ENCODE assay signal across 26 mouse cellular contexts in genomic region chr2:17721177-17721715, GRCm38 (mm10). TPM values are rescaled to one million over a fixed set of nuclear protein-coding genes. Genes with fewer than 3 reads are reported as not detected.
DNase-seq lines count a peak whose midpoint lies in the region; ATAC-seq and TF ChIP-seq lines count a peak whose summit lies in the region.
"Had no signal": no experiment of that assay in that cellular context is flagged by ENCODE, and none has a peak within 500 bp of the region (broad histone marks: within the 10 kb centered on the region; RNA-seq: fewer than 3 reads in every experiment).

No protein-coding gene starts in this region.

- intact Hi-C loops in heart, postnatal 25 days (cut with DNase I) = no loop called here

- no peaks in the 10 kb centered on the region for H3K27me3 ChIP-seq in lung, embryonic 14.5 days (ENCODE audit: insufficient read depth, low read length)
- H3K27me3 ChIP-seq in midbrain, embryonic 13.5 days = 0 out of 2 replicates have a peak, but pooled peaks cover 10% of the 10 kb centered on the region
- no peaks in the 10 kb centered on the region for H3K27me3 ChIP-seq in midbrain, postnatal 0 days (ENCODE audit: insufficient read depth, low read length)
- no peaks in the 10 kb centered on the region for H3K27me3 ChIP-seq in neural tube, embryonic 14.5 days (ENCODE audit: control insufficient read depth, insufficient read depth, low read length)
- H3K27me3 ChIP-seq: forebrain, embryonic 12.5 days; limb, embryonic 15.5 days had no signal

- DNase-seq in heart, adult 11 months = peak; percentile 40
- DNase-seq in heart, postnatal 25 days (ENCODE audit: low spot score) = no peak
- peak; percentile 36 for DNase-seq in lung, embryonic 14.5 days
- DNase-seq in lung, adult 2 months = no peak
- no peak for DNase-seq in midbrain, postnatal 0 days (ENCODE audit: low spot score)
- DNase-seq: adrenal gland, postnatal 14 days; cerebellum, adult 8-10 months; cerebellum, postnatal 36 days; embryo, embryonic 11 days; gastrocnemius, postnatal 25 days; heart, adult 2 months; heart, postnatal 14 days; kidney, postnatal 25 days; lung, postnatal 4 days; retina, postnatal 1 day; thymus, postnatal 25 days had no signal

- no peak overlapping the region for H3K9ac ChIP-seq in lung, embryonic 14.5 days
- H3K9ac ChIP-seq in midbrain, embryonic 13.5 days (replicated peaks) = no peak overlapping the region
- no peak overlapping the region for H3K9ac ChIP-seq in midbrain, postnatal 0 days (replicated peaks; ENCODE audit: low read length, poor library complexity, severe bottlenecking)
- no peak overlapping the region for H3K9ac ChIP-seq in neural tube, embryonic 14.5 days (replicated peaks; ENCODE audit: low read depth, low read length)
- H3K9ac ChIP-seq: embryonic facial prominence, embryonic 13.5 days; forebrain, embryonic 12.5 days; heart, embryonic 13.5 days; limb, embryonic 15.5 days; liver, embryonic 14.5 days had no signal

- peaks cover 2% of the 10 kb centered on the region; the same call in 1 of the 2 replicates for H3K9me3 ChIP-seq in lung, embryonic 14.5 days (ENCODE audit: low read depth, low read length)
- H3K9me3 ChIP-seq in midbrain, embryonic 13.5 days = no peaks in the 10 kb centered on the region
- no peaks in the 10 kb centered on the region for H3K9me3 ChIP-seq in midbrain, postnatal 0 days (ENCODE audit: low read length)
- no peaks in the 10 kb centered on the region for H3K9me3 ChIP-seq in neural tube, embryonic 14.5 days (ENCODE audit: control insufficient read depth, low read length)
- H3K9me3 ChIP-seq: embryonic facial prominence, embryonic 13.5 days; heart, embryonic 13.5 days; limb, embryonic 15.5 days had no signal

- H3K4me3 ChIP-seq in lung, embryonic 14.5 days (ENCODE audit: low read depth, low read length) = no peak overlapping the region
- no peak overlapping the region for H3K4me3 ChIP-seq in lung, adult 2 months (replicated peaks; ENCODE audit: extremely low read depth, low read depth, low read length)
- H3K4me3 ChIP-seq in midbrain, embryonic 13.5 days (replicated peaks) = no peak overlapping the region
- no peak overlapping the region for H3K4me3 ChIP-seq in midbrain, postnatal 0 days (ENCODE audit: low read depth, low read length)
- no peak overlapping the region for H3K4me3 ChIP-seq in neural tube, embryonic 14.5 days (ENCODE audit: low read depth, low read length)
- H3K4me3 ChIP-seq: embryonic facial prominence, embryonic 13.5 days; erythroblast, embryonic 14.5 days; forebrain, embryonic 12.5 days; heart, adult 2 months; heart, embryonic 13.5 days; limb, embryonic 15.5 days; myocyte had no signal

- H3K4me2 ChIP-seq in lung, embryonic 14.5 days = no peak overlapping the region
- no peak overlapping the region for H3K4me2 ChIP-seq in midbrain, embryonic 13.5 days (replicated peaks)
- H3K4me2 ChIP-seq in midbrain, postnatal 0 days (ENCODE audit: low read depth, low read length, poor library complexity, severe bottlenecking) = no peak overlapping the region
- H3K4me2 ChIP-seq in neural tube, embryonic 14.5 days (ENCODE audit: low read depth, low read length) = no peak overlapping the region
- H3K4me2 ChIP-seq: embryonic facial prominence, embryonic 13.5 days; forebrain, embryonic 12.5 days; heart, embryonic 13.5 days; limb, embryonic 15.5 days had no signal

- TF ChIP-seq POLR2A in lung, adult 2 months (IDR thresholded peaks at IDR 0.05; ENCODE audit: borderline replicate concordance, extremely low read depth, low read depth, low read length) = no peak

- peak overlapping the region; percentile 55 for H3K27ac ChIP-seq in lung, embryonic 14.5 days (ENCODE audit: low read depth)
- no peak overlapping the region; the same call in 1 of the 2 replicates for H3K27ac ChIP-seq in midbrain, embryonic 13.5 days
- H3K27ac ChIP-seq in midbrain, postnatal 0 days (ENCODE audit: low read depth, low read length) = no peak overlapping the region
- no peak overlapping the region for H3K27ac ChIP-seq in neural tube, embryonic 14.5 days (ENCODE audit: low read depth, low read length)
- H3K27ac ChIP-seq: embryonic facial prominence, embryonic 13.5 days; forebrain, embryonic 12.5 days; heart, adult 2 months; heart, embryonic 13.5 days; limb, embryonic 15.5 days; liver, embryonic 14.5 days had no signal

- TF ChIP-seq CTCF in lung, embryonic 14.5 days (IDR thresholded peaks at IDR 0.05; ENCODE audit: low read depth) = no peak
- TF ChIP-seq CTCF in lung, adult 2 months (IDR thresholded peaks at IDR 0.05; ENCODE audit: insufficient read depth, low read length) = no peak
- TF ChIP-seq CTCF in midbrain, postnatal 0 days (IDR thresholded peaks at IDR 0.05) = no peak

- H3K36me3 ChIP-seq in lung, embryonic 14.5 days (ENCODE audit: insufficient read depth) = 0 out of 2 replicates have a peak, but pooled peaks cover 2% of the 10 kb centered on the region
- no peaks in the 10 kb centered on the region for H3K36me3 ChIP-seq in midbrain, embryonic 13.5 days
- no peaks in the 10 kb centered on the region for H3K36me3 ChIP-seq in midbrain, postnatal 0 days (ENCODE audit: insufficient read depth, low read length)
- no peaks in the 10 kb centered on the region for H3K36me3 ChIP-seq in neural tube, embryonic 14.5 days (ENCODE audit: control insufficient read depth, insufficient read depth, low read length)
- H3K36me3 ChIP-seq: embryonic facial prominence, embryonic 13.5 days; forebrain, embryonic 12.5 days; heart, embryonic 13.5 days; limb, embryonic 15.5 days had no signal

- peak; percentile 9; the same call in 1 of the 2 replicates for ATAC-seq in lung, embryonic 14.5 days (ENCODE audit: insufficient read depth)
- peak; percentile 64 for ATAC-seq in midbrain, embryonic 13.5 days
- ATAC-seq in midbrain, postnatal 0 days (ENCODE audit: low FRiP score) = no peak
- ATAC-seq in neural tube, embryonic 14.5 days (ENCODE audit: low read depth) = peak; percentile 31; the same call in 1 of the 2 replicates
- ATAC-seq: intestine, postnatal 0 days had no signal

- 33% methylated on average over 6 of the region's 6 CpGs for WGBS in lung, embryonic 14.5 days
- WGBS in lung, adult 2 months = 60% methylated on average over 6 of the region's 6 CpGs
- WGBS in midbrain, embryonic 13.5 days = 53% methylated on average over 6 of the region's 6 CpGs
- 52% methylated on average over 6 of the region's 6 CpGs for WGBS in midbrain, postnatal 0 days
- 64% methylated on average over 6 of the region's 6 CpGs for WGBS in neural tube, embryonic 14.5 days

- peaks cover 11% of the 10 kb centered on the region for H3K4me1 ChIP-seq in lung, embryonic 14.5 days (ENCODE audit: insufficient read depth)
- H3K4me1 ChIP-seq in lung, adult 2 months (ENCODE audit: control insufficient read depth, insufficient read depth, low read length) = peaks cover 14% of the 10 kb centered on the region
- H3K4me1 ChIP-seq in midbrain, embryonic 13.5 days (replicated peaks) = peaks cover 15% of the 10 kb centered on the region
- 0 out of 2 replicates have a peak, but pooled peaks cover 5% of the 10 kb centered on the region for H3K4me1 ChIP-seq in midbrain, postnatal 0 days (ENCODE audit: insufficient read depth, low read length)
- H3K4me1 ChIP-seq in neural tube, embryonic 14.5 days (ENCODE audit: control insufficient read depth, insufficient read depth, low read length) = peaks cover 4% of the 10 kb centered on the region; the same call in 1 of the 2 replicates
- H3K4me1 ChIP-seq: embryonic facial prominence, embryonic 13.5 days; limb, embryonic 15.5 days had no signal

RNA-seq across cellular contexts. Expression of gene Nebl, which starts 10.0 kb away (rescaled TPM):
- total RNA-seq in heart, postnatal 25 days (2021) = 100 to 1,000 TPM; 405 to 439 TPM
- polyA plus RNA-seq in lung, embryonic 14.5 days (2014; fragmentation: Nextera tagmentation; extraction: Ambion mirVana) = 42.5 and 46.5 TPM in 2 replicates
- polyA plus RNA-seq in lung, adult 2 months (2012; rRNA removed) = 136 and 182 TPM in 2 replicates
- polyA plus RNA-seq in midbrain, embryonic 13.5 days (2015; fragmentation: Nextera tagmentation; extraction: Ambion mirVana) = 5.3 and 5.4 TPM in 2 replicates
- total RNA-seq in midbrain, postnatal 0 days (2014; rRNA removed) = 24.0 and 25.1 TPM in 2 replicates
- polyA plus RNA-seq in midbrain, postnatal 0 days (2015; fragmentation: Nextera tagmentation; extraction: Ambion mirVana) = 8.4 and 11.7 TPM in 2 replicates
- polyA plus RNA-seq in neural tube, embryonic 14.5 days (2014; fragmentation: Nextera tagmentation; extraction: Ambion mirVana) = 16.3 and 16.7 TPM in 2 replicates

Comparison
In these comparisons a context has a peak if more than half of its experiments do, and no peak if none do; other contexts are left out.
1. DNase-seq: peak in heart, adult 11 months (single experiment) and lung, embryonic 14.5 days (single experiment); none in heart, postnatal 25 days (single experiment), lung, adult 2 months (single experiment) and midbrain, postnatal 0 days (single experiment).